Mouse (Mus musculus): ENCODE measurements around the gene Agbl3. TPM values are rescaled to one million over a fixed set of nuclear protein-coding genes. Genes with fewer than 3 reads are reported as not detected.

The Agbl3 gene
- polyA plus RNA-seq, 1 experiment, result 5.1 TPM

DNA sequence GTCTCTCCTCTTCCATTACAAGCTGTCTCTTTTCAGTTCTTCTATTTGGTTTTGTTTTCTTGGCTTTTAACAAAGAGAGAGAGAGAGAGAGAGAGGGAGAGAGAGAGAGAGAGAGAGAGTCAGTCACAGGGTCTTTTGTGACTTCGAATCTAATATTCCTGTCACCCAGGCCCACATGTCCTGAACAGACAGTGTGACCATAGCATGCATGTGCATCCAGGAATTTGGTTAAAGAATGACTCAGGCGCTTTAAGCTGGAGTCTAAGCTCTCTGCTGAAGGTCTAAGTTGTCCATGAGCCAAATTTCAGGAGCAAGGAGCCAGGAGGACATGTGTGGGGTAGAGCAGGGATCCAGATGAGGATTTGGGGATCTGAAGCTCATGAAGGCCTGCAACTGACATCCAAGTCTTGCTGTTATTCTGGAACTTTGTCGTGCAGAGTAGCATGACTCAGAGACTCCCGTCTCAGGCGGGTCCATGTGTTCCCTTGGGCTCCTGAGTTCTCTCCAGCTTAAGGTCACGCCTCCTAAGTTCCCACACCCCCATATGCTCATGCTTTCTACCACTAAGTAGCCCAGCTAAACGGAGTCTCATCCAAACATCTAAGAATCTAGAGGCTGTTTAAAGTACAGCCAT, 29.6 kb upstream of the Agbl3 start:
- no peaks in the 10 kb centered on the region for H3K4me1 ChIP-seq (ENCODE audit: control insufficient read depth, insufficient read depth, low read length)
- H3K4me3 ChIP-seq (replicated peaks; ENCODE audit: extremely low read depth, low read depth, low read length), result no peak overlapping the region
- DNase-seq, result no peak
- TF ChIP-seq POLR2A (IDR thresholded peaks at IDR 0.05; ENCODE audit: borderline replicate concordance, extremely low read depth, low read depth, low read length) (no peak), CTCF (IDR thresholded peaks at IDR 0.05; ENCODE audit: insufficient read depth, low read length) (no peak)
- 58% methylated on average over 7 of the region's 7 CpGs for WGBS

DNA sequence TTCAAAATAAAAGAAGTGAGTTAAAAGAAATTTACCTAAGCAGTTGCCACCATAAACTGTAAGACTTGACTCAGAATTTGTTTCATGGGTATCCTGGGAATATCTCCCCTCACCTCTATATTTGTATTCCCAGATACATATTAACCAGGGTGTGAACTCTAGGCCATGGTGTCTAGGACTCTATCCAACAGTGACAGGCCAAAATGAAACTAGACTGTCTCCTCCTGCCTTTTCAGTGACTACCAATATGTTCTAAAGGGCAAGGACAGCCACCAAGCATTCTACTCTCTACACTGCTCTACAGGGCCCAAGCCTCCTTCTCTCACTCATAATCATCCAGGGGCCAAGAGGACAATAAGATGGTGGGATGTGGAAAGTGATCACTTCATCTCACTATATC, 28.6 kb upstream of the Agbl3 start:
- Histone ChIP-seq H3K4me1 (ENCODE audit: control insufficient read depth, insufficient read depth, low read length) (no peaks in the 10 kb centered on the region), H3K4me3 (replicated peaks; ENCODE audit: extremely low read depth, low read depth, low read length) (no peak overlapping the region)
- no peak for DNase-seq
- TF ChIP-seq CTCF (IDR thresholded peaks at IDR 0.05; ENCODE audit: insufficient read depth, low read length) (no peak), POLR2A (IDR thresholded peaks at IDR 0.05; ENCODE audit: borderline replicate concordance, extremely low read depth, low read depth, low read length) (no peak)

DNA sequence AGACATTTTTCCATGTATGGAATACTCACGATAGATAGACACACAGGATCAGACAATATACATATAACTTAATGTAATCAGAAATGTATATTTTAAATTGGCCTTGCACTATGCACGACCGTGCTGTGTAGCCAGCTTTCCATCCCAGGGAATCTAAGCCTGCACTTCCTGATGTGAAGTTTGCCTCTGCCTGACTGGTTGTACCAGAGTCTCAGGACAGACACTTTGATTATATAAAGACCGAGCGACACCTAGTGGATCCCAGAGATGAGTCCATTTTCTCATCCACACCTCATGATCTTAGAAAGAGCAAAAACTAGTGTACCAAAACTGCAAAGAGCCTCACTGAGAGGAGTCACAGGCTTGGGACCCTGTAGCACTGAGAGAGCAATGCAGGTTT, 25.8 kb upstream of the Agbl3 start:
- no peak overlapping the region for H3K4me3 ChIP-seq (replicated peaks; ENCODE audit: extremely low read depth, low read depth, low read length)
- no peaks in the 10 kb centered on the region for H3K4me1 ChIP-seq (ENCODE audit: control insufficient read depth, insufficient read depth, low read length)
- 20% methylated on average over 5 of the region's 5 CpGs for WGBS
- DNase-seq, result peak; percentile 41
- no peak for TF ChIP-seq POLR2A (IDR thresholded peaks at IDR 0.05; ENCODE audit: borderline replicate concordance, extremely low read depth, low read depth, low read length)
- TF ChIP-seq CTCF (IDR thresholded peaks at IDR 0.05; ENCODE audit: insufficient read depth, low read length), result peak; percentile 40; the same call in 1 of the 2 replicates

DNA sequence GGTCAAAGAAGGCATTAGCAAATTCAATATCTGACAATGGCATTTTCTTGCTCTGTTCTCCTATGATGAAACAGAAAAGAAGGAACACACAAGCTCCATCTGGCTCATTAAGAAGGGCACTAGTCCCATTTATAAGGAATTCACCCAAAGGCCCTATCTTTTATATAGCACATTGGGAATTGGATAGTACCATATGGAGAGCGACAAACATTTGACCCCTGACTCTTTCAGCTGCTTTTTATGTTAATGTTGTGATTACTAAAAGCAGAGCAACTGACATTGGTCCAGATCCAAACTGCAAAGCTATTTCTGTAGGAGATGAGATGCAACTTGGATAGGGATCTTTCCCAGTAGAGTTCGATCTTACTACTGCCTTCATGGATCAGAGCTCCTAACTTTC, 21.9 kb upstream of the Agbl3 start:
- Histone ChIP-seq H3K4me3 (replicated peaks; ENCODE audit: extremely low read depth, low read depth, low read length) (no peak overlapping the region), H3K4me1 (ENCODE audit: control insufficient read depth, insufficient read depth, low read length) (no peaks in the 10 kb centered on the region)
- WGBS, result 72% methylated on average over 2 of the region's 2 CpGs
- TF ChIP-seq CTCF (IDR thresholded peaks at IDR 0.05; ENCODE audit: insufficient read depth, low read length) (no peak), POLR2A (IDR thresholded peaks at IDR 0.05; ENCODE audit: borderline replicate concordance, extremely low read depth, low read depth, low read length) (no peak)
- DNase-seq, result no peak

GRCm38 (mm10) chr6:34760023-34760422, 20.2 kb upstream of the Agbl3 start:
- Histone ChIP-seq H3K4me3 (replicated peaks; ENCODE audit: extremely low read depth, low read depth, low read length) (no peak overlapping the region), H3K4me1 (ENCODE audit: control insufficient read depth, insufficient read depth, low read length) (no peaks in the 10 kb centered on the region)
- TF ChIP-seq POLR2A (IDR thresholded peaks at IDR 0.05; ENCODE audit: borderline replicate concordance, extremely low read depth, low read depth, low read length), result no peak
- 0 out of 2 replicates have a peak, but pooled peaks have one; percentile 12 for TF ChIP-seq CTCF (IDR thresholded peaks at IDR 0.05; ENCODE audit: insufficient read depth, low read length)
- DNase-seq, result peak; percentile 20
- 35% methylated on average over 4 of the region's 4 CpGs for WGBS

- WGBS, result 92% methylated on average over 5 of the region's 5 CpGs
Measured at GRCm38 (mm10) chr6:34765721-34766120, 14.5 kb upstream of the Agbl3 start.

DNA sequence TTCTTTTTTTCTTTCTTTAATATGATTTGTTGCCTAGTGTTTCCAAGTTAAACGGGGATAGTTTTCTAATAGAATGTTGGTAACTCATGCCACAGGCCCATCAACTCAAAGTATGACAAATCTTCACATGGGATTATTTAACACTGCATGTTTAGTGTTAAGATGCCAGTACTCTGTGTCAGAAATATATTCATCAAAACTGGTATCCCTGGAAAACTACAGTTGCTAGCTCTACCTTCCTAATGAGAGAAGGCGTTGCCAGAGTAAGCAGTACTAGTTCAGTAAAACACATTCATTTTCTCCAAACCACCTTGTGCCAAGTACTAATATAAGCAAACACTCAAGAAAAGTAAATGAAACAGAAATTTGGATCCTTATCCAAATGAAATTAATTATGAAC, 10.2 kb upstream of the Agbl3 start:
- WGBS, result 51% methylated on average over 2 of the region's 2 CpGs
- Histone ChIP-seq H3K4me3 (replicated peaks; ENCODE audit: extremely low read depth, low read depth, low read length) (no peak overlapping the region), H3K4me1 (ENCODE audit: control insufficient read depth, insufficient read depth, low read length) (no peaks in the 10 kb centered on the region)
- no peak for DNase-seq
- TF ChIP-seq POLR2A (IDR thresholded peaks at IDR 0.05; ENCODE audit: borderline replicate concordance, extremely low read depth, low read depth, low read length) (no peak), CTCF (IDR thresholded peaks at IDR 0.05; ENCODE audit: insufficient read depth, low read length) (no peak)

More at GRCm38 (mm10) chr6:34765721-34766120, 14.5 kb upstream of the Agbl3 start:
- H3K4me1 ChIP-seq (ENCODE audit: control insufficient read depth, insufficient read depth, low read length), result no peaks in the 10 kb centered on the region
- TF ChIP-seq POLR2A (IDR thresholded peaks at IDR 0.05; ENCODE audit: borderline replicate concordance, extremely low read depth, low read depth, low read length) (no peak), CTCF (IDR thresholded peaks at IDR 0.05; ENCODE audit: insufficient read depth, low read length) (no peak)
- H3K4me3 ChIP-seq (replicated peaks; ENCODE audit: extremely low read depth, low read depth, low read length), result no peak overlapping the region
- no peak for DNase-seq

DNA sequence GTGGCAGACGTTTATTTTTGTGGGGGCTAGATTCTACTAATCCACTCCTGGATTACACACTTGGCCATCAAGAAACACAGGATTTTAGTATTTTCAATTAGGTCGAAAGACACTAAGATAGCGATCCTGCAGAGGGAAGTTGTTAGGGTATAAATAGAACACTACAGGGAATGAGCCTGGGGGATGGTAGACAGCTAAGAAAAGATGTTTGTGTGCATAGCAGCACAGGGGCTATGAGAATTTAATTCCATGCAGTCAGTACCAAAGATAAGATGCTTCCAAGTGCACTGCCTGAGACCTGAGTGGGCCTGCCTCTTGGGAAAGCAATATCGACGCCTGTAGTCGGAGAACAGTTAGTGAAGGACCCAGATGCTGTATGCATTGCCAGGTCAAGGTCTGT, 9.7 kb upstream of the Agbl3 start:
- Histone ChIP-seq H3K4me3 (replicated peaks; ENCODE audit: extremely low read depth, low read depth, low read length) (no peak overlapping the region), H3K4me1 (ENCODE audit: control insufficient read depth, insufficient read depth, low read length) (no peaks in the 10 kb centered on the region)
- 57% methylated on average over 6 of the region's 6 CpGs for WGBS
- DNase-seq, result no peak
- TF ChIP-seq POLR2A (IDR thresholded peaks at IDR 0.05; ENCODE audit: borderline replicate concordance, extremely low read depth, low read depth, low read length) (no peak), CTCF (IDR thresholded peaks at IDR 0.05; ENCODE audit: insufficient read depth, low read length) (no peak)

GRCm38 (mm10) chr6:34776396-34776795, 3.8 kb upstream of the Agbl3 start:
- DNase-seq, result no peak
- TF ChIP-seq POLR2A (IDR thresholded peaks at IDR 0.05; ENCODE audit: borderline replicate concordance, extremely low read depth, low read depth, low read length) (no peak), CTCF (IDR thresholded peaks at IDR 0.05; ENCODE audit: insufficient read depth, low read length) (no peak)
- Histone ChIP-seq H3K4me3 (replicated peaks; ENCODE audit: extremely low read depth, low read depth, low read length) (no peak overlapping the region), H3K4me1 (ENCODE audit: control insufficient read depth, insufficient read depth, low read length) (no peaks in the 10 kb centered on the region)

DNA sequence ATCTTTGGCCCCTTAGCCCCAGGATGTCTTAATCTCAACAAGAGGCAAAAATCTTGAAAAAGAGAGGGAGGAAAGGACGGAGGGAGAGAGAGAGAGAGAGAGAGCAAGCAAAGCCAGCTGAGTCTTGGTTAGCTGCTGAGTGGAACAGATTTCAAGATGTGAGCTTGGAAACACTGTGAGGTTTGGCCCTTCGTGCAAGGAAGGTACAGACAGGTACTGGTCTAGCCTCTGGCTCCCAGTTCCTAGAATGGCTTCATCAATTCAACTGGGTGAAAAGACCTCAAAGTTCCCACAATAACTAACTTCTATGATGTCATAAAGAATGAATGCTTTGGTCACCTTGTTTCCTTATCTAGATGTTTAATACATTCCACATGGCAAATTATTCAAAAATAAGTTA, 3.1 kb upstream of the Agbl3 start:
- H3K4me3 ChIP-seq (replicated peaks; ENCODE audit: extremely low read depth, low read depth, low read length), result no peak overlapping the region
- H3K4me1 ChIP-seq (ENCODE audit: control insufficient read depth, insufficient read depth, low read length), result no peaks in the 10 kb centered on the region
- TF ChIP-seq POLR2A (IDR thresholded peaks at IDR 0.05; ENCODE audit: borderline replicate concordance, extremely low read depth, low read depth, low read length) (no peak), CTCF (IDR thresholded peaks at IDR 0.05; ENCODE audit: insufficient read depth, low read length) (no peak)
- no peak for DNase-seq
- WGBS, result 75% methylated on average over 2 of the region's 2 CpGs

Data from lung, adult 2 months (tissue).